Mouse (Mus musculus) neutrophil, adult 5-6 weeks (primary cell): ENCODE results near the gene Fig4. TPM values are rescaled to one million over a fixed set of nuclear protein-coding genes. Genes with fewer than 3 reads are reported as not detected.

ENCODE experiments used
- ATAC-seq: fragments of 151-379, 151-347 bp; 2 replicates; pipeline ENCODE4 v1.8.0; 2017; ENCODE audit warnings: mild to moderate bottlenecking, moderate TSS enrichment; ENCODE audit not compliant: insufficient number of reproducible peaks, poor library complexity, low FRiP score, severe bottlenecking; ENCODE audit errors: extremely low read depth
- total RNA-seq: library from RNA; stranded (forward); fragments of 200-1000 nt; gene quantifications from 2 replicates; pipeline ENCODE4 v1.2.3, GENCODE M21; 2017

The Fig4 gene
- total RNA-seq, 1 experiment from 2014 or later = 36.2 TPM

GRCm38 (mm10) chr10:41231163-41231835 lies 71.8 kb downstream of the Fig4 start:
- no peak for ATAC-seq

DNA sequence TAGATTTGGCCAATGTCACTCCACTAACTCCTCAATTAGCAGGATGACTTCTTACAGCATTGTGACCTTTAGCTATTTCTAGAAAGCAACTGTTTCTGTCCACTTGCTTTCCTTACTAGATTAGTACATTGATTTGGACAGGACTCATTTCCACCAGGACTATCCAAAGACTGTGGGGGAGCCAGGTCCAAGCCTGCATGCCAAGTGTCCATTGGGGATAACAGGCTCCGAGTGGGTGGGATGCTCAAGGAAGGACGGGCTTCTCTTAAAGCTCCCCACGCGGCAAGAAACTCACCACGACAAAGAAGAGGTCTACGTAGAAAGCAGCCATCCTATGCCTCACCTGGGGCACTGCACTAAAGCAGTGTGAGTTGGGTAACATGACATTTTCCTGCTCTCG lies 75.4 kb downstream of the Fig4 start:
- ATAC-seq = no peak

DNA sequence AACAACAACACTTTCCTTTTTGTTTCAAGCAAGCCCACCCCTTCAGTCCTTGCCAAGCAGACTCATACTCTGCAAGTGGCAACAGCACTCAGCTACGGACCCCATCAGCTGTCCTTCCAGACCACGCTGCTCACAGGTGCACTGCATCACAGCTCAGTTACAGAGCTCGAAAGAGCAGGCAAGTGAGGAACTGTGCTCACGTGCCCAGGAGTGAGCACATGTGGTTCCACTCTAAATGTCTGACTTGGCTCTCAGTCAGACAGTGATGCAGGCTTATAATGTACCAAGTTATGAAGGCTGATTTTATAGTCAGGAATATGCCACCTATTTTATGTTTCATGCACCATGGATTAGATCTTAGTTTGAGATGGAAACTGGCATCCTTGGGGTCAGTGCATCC lies 79.6 kb downstream of the Fig4 start:
- no peak for ATAC-seq

DNA sequence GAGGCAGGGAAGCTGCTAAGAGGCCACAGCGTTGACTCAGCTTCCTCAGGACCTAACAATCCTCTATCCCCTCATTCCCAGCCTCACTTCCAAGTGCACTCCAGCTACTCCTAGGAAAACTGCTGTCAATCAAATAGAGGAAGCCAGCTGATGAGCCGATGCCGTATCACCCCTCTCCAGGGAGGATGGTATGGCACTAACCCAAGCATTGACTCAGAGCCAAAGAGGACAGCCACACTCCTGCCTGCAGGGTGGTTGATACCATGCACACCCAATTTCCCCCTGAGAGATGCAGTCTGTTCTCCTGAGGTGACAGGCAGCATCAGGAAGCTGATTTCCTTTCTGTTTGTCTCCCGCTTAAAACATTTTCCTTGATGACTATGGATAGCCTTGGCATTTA lies 81.9 kb downstream of the Fig4 start:
- ATAC-seq = no peak

DNA sequence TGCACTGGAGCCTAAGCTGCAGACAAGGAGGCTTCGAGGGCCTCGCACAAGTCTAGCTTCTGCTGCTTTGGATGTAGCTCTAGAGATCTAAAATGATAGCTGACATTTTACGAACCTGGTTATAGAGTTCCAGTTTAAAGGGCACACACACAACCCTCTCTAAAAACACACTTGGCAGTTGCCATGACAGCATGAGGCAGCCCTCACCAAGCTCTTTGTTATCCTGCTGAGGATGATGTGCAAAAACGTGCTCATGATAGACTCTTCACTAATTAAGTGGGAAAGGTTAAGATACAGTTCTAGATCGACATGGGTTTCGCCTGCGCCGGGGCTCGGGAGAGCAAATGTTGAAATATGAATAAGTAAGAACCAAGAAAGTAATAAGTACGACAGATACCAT lies 84.2 kb downstream of the Fig4 start:
- ATAC-seq = no peak

DNA sequence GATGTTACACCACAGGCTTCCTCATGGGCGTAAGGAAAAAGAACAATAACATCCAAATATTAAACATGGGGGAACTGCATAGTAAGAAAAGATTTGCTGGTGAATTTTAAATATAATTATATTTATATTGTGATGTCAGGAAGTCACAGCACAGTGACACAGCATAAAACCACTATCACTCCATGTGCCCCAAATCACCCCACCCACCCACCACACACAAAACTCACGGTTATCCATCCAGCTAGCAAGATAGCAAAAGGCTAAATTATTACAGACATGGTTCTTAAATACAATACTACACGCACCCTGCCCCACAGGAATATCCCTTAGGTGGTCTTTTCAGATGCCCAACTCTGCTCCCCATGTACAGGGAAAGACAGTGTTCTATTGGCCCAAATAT lies 89.0 kb downstream of the Fig4 start:
- ATAC-seq = no peak

DNA sequence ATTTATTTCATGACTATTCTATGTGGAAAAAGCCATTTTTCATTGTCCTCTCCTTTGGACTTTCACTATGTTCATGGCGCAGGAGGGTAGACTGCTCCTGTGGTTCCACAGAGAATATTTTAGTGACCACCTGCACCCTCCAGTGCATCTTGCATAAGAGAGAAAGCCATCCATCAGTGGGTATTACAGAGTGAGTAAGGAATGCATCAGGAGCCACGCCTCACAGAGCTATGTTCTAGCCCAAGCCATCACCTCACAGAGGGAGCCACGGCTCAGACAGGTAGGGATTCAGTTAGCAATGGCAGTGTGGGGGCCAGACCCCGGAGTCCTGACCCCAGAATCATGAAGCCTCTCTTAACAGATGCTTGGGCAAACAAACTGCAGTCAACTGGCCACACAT lies 93.5 kb downstream of the Fig4 start:
- ATAC-seq = no peak

- ATAC-seq = no peak
Observed at GRCm38 (mm10) chr10:41208860-41209377, 94.1 kb downstream of the Fig4 start.

- no peak for ATAC-seq
Observed at GRCm38 (mm10) chr10:41205647-41206046, 97.4 kb downstream of the Fig4 start.

- ATAC-seq = no peak
Observed at GRCm38 (mm10) chr10:41204637-41205315, 98.3 kb downstream of the Fig4 start.

DNA sequence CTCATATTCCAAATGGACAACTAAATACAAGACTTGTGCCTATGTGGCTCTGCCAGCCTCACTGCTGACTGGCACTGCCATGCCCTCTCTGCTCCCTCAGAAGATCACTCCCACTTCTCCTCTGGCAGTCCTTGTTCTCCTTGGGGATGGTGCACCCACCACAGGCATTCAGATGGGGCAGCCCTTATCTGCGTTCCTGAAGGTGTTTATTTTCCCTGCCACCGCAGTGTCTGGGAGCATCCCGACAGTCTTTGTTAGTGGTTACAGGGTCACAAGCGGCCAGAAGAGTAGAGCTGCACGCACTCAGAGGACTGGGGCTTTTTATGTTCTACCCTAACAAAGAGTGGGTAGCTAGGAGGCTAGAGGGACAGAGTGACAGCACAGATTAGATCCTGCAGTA lies 98.9 kb downstream of the Fig4 start:
- ATAC-seq = no peak

DNA sequence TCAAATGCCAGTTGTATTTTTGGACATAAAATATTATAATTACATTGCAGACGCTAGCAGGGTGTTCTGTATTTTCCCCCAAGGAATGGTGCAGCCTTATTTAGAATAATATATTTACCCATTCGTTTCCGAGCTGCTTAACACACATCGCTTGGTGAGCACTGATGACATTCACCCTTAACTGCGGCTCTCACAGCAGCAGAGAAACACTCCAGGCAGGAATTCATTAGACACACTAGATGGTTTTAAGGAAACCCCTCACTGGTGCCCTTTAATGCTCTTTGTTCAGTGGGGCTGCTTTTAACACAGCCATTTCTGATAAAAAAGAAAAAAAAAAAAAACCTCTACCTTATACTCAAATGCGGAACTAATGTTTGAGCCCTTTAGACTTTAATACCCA lies 104.3 kb downstream of the Fig4 start:
- ATAC-seq = no peak

- ATAC-seq = no peak
Observed at GRCm38 (mm10) chr10:41197788-41198187, 105.3 kb downstream of the Fig4 start.

DNA sequence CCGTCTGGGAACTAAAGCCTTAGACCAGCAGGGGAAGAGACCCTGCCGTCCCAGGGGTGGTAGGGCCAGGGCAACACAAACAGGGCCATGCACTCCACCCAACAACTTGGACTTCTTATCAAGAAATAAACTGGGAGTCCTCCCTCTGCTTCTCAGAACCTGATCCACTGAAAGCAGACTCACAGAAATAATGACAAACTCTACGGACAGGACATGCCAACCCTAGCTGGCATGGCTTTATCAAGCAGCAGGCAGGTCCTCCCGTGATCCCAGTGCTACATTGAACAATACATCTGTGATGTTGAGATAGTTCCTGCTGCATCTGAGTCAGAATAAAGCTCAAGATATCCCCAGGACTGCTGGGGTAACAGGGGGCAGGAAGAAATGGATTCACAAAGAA lies 106.8 kb downstream of the Fig4 start:
- ATAC-seq = no peak

GRCm38 (mm10) chr10:41189392-41189791 lies 113.7 kb downstream of the Fig4 start:
- ATAC-seq = no peak

- no peak for ATAC-seq
Observed at GRCm38 (mm10) chr10:41183975-41184374, 119.1 kb downstream of the Fig4 start.

DNA sequence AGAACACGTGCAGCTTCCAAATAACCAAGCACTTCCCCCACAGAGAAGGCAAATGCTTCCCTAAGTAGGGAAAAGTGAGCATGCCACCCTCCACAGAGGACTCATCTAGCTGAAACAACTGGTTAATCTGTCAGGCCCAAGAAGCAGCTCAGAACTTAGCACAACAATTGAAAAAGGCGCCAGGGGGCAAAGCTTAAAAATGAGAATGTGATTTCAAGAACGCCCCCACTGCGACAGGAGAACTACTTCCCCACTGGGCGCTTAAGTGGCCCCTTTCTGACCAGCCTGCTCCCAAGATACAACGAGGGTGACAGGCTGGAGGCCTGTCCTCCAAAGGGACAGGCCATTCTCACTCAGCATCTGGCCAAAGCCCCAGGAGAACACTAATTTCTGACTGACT lies 120.4 kb downstream of the Fig4 start:
- ATAC-seq = no peak

- ATAC-seq = no peak
Observed at GRCm38 (mm10) chr10:41166141-41166540, 136.9 kb downstream of the Fig4 start.

DNA sequence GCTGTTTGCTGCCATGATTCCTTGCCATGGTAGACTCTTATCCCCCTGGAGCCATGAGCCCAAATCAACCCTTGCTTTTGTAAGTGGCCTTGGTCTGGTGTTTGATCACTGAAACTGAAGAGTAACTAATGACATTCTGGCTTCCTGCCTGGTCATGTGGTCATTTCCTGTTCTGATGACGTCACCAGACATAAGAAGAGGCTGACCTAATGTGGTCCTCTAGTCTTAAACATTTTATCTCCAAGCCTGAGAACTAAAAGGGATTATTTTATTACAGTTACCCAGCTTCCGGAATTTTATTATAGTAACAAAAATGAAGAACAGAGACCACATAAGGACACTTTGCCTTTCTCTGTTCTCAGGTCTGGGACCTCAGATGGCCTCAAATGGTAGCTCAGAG lies 140.0 kb downstream of the Fig4 start:
- ATAC-seq = no peak

DNA sequence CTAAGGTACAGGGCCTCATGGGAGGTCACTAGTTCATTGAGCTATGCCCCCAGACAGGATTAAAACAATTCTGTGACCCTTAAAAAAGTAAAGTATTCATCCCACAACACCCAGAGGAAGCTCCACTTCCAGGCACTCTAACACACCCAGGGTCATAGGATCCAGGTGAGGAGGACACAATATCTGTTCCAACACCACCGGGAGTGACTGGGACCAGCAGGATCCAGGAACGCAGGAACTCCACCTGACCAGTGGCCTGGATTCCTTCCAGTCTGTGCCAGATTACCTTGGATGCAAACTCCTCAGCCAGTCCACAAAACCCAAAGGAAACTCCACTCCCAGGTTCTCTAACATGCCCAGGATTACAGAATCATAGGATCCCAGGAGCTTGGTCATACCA lies 145.8 kb downstream of the Fig4 start:
- ATAC-seq = no peak

GRCm38 (mm10) chr10:41156693-41157092 lies 146.4 kb downstream of the Fig4 start:
- ATAC-seq = no peak
